Mouse (Mus musculus): ENCODE data around the gene Prpf19. TPM values are rescaled to one million over a fixed set of nuclear protein-coding genes. Genes with fewer than 3 reads are reported as not detected.

Prpf19 gene
- total RNA-seq, 2 experiments from 2014 or later = 36.1 to 76.2 TPM

DNA sequence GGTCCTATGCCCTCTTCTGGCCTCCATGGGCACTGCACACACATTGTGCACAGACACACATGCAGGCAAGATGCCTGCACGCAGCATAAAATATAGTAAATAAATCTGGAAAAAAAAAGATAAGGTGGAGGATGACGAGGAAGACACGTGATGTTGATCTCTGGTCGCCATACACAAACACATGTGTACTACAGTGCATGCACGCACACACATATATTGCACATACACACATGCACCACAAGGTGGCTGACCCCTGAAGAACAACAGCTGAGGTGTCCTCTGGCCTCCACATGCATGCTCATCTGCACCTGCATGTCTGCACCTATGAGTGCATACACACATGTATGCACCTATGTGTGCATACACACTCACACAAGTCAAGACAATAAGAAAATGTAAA lies 41.0 kb downstream of the Prpf19 start:
- ATAC-seq (ENCODE audit: poor library complexity, severe bottlenecking) = no peak

DNA sequence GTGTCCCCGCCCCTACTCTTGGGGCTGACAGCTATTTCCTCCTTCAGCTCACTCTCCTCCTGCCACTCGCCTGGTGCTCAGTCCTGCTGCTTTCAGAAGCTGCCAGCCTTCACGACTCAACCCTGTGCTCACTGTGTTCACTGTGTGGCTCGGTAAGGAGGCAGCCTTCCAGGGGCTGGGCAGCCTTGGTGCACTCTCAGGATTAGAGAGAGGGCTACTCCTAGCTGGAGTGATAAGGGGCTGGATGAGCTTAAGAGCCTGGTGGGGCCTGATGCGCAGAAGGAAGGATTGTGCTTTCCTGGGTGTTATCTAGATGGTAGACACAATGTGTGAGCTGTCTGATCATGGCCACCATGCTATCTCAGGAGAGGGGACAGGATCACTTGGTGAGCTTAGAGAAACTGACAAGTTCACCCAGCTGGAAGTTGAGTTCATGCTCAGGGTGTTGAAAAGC lies 42.1 kb downstream of the Prpf19 start, which contains the start of gene Ptgdr2:
TSS of gene Ptgdr2 (plus strand) at position 51 of the 454 bp plus-strand sequence.
- no peak for ATAC-seq (ENCODE audit: poor library complexity, severe bottlenecking)

DNA sequence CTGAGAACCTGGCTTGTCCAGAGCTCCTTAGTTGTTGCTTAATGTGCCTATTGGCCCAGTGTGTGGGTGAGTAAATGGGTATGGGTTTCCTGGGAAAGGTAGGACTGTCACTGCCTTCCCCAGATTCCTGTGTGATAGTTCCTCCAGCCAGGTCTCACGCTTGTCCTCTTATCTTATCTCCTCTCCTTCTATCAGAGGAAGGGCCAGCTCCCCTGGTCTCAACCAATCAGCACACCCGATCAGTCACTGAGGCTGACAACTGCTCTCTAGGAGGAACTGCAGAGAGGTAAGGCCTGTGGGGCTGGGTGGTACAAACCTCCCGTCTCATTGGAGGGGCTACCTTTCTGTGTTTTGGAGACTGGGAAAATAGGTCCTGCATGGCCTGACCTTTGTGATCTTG lies 43.7 kb downstream of the Prpf19 start:
- peak; percentile 48 for ATAC-seq (ENCODE audit: poor library complexity, severe bottlenecking)

DNA sequence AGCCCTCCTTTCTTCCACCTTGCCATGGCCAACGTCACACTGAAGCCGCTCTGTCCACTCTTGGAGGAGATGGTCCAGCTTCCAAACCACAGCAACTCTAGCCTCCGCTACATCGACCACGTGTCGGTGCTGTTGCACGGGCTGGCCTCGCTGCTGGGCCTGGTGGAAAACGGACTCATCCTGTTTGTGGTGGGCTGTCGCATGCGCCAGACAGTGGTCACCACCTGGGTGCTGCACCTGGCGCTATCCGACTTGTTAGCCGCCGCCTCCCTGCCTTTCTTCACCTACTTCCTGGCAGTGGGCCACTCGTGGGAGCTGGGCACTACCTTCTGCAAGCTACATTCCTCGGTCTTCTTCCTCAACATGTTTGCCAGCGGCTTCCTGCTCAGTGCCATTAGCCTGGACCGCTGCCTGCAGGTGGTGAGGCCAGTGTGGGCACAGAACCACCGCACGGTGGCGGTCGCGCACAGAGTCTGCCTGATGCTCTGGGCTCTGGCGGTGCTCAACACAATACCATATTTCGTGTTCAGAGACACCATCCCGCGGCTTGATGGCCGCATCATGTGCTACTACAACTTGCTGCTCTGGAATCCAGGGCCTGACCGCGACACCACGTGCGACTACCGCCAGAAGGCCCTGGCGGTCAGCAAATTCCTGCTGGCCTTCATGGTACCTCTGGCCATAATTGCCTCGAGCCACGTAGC lies 45.2 kb downstream of the Prpf19 start:
- peak; percentile 74 for ATAC-seq (ENCODE audit: poor library complexity, severe bottlenecking)

GRCm38 (mm10) chr19:10940801-10941457 lies 45.9 kb downstream of the Prpf19 start:
- no peak for ATAC-seq (ENCODE audit: poor library complexity, severe bottlenecking)

DNA sequence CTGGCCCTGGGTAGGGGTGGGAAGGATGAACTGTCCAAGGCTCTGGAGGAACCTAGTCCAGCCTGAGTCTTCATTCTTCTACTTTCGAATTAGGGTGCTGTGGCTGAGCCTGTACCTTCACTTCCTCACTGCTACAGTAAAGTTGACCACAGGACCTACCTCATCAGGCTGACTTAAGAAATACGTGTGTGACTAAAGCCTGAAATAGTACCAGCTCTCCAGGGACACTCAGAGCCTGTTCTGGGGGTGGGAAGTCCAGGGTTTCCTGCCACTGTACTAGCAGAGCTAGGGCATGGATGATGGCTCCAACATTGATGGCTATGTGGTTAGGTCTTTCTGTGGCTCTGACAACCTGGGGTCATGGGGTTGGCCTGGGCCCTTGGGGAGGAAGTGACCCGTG lies 48.9 kb downstream of the Prpf19 start:
- peak; percentile 70 for ATAC-seq (ENCODE audit: poor library complexity, severe bottlenecking)

- no peak for ATAC-seq (ENCODE audit: poor library complexity, severe bottlenecking)
Measured at GRCm38 (mm10) chr19:10946506-10946905, 51.5 kb downstream of the Prpf19 start.

GRCm38 (mm10) chr19:10947219-10947618 lies 52.2 kb downstream of the Prpf19 start:
- ATAC-seq (ENCODE audit: poor library complexity, severe bottlenecking) = peak; percentile 51

- ATAC-seq (ENCODE audit: poor library complexity, severe bottlenecking) = no peak
Measured at GRCm38 (mm10) chr19:10948416-10948815, 53.4 kb downstream of the Prpf19 start.

DNA sequence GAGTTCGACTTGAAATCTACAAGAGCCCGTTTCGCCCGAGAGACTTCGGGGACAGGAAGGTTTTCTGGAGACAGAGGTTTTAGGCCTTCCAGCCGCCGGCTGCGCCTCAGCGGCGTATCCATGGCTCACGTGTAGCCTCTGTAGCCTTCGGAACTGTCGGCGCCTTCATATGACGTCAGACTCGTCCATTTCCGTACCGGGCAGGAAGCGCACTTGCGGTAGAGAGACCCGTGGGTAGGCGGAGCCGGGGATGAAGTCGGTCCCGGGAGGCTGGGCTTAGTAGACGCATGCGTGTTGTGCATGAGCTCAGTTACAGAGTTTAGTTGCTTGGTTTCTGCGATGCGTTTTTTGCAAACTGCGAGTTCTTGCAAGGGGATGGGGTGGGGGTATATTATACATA lies 54.1 kb downstream of the Prpf19 start, which contains the start of gene Ccdc86:
TSS of gene Ccdc86 (minus strand) at position 155 of the 400 bp plus-strand sequence.
- peak; percentile 92 for ATAC-seq (ENCODE audit: poor library complexity, severe bottlenecking)

DNA sequence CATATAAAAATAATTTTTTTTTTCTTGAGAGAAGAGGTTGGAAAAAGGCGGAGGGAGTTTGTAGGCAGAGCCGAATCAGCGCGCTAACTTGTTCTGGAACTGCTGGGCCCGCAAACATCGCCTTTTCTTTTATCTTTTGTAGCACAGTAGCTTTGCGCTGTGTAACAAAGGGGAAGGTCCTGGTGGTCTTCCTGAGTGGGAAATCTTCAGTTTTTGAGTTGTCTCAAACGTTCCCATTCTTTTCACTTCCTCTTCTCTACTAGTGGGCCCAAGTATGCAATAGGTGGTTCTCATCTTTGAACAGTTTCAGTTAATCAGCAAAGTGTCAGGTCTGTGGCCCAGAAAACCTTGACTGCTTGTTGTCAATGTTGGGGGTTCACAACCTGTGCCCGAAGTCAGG lies 54.5 kb downstream of the Prpf19 start:
- ATAC-seq (ENCODE audit: poor library complexity, severe bottlenecking) = no peak

GRCm38 (mm10) chr19:10952021-10952939 lies 57.2 kb downstream of the Prpf19 start:
- no peak for ATAC-seq (ENCODE audit: poor library complexity, severe bottlenecking)

Other genes starting within 250 kb of the Prpf19 start
- not detected in 2 replicates for gene Pga5, start 217.2 kb upstream of the Prpf19 start, total RNA-seq (2015)
- gene Pga5, start 217.2 kb upstream of the Prpf19 start, total RNA-seq (2017) = 0.20 TPM in 1 of 2 replicates, not detected in the other
- 21.9 and 22.5 TPM in 2 replicates for gene Vps37c, start 206.5 kb upstream of the Prpf19 start, total RNA-seq (2015)
- gene Vps37c, start 206.5 kb upstream of the Prpf19 start, total RNA-seq (2017) = 15.2 and 17.8 TPM in 2 replicates
- 0.78 and 1.5 TPM in 2 replicates for gene Cd5, start 156.2 kb upstream of the Prpf19 start, total RNA-seq (2015)
- 0.57 and 0.59 TPM in 2 replicates for gene Cd5, start 156.2 kb upstream of the Prpf19 start, total RNA-seq (2017)
- gene Cd6, start 65.2 kb upstream of the Prpf19 start, total RNA-seq (2015) = 1.0 TPM in 1 of 2 replicates, not detected in the other
- gene Cd6, start 65.2 kb upstream of the Prpf19 start, total RNA-seq (2017) = 0.26 and 0.37 TPM in 2 replicates
- gene Slc15a3, start 55.5 kb upstream of the Prpf19 start, total RNA-seq (2015) = 31.4 and 31.6 TPM in 2 replicates
- 18.0 and 20.2 TPM in 2 replicates for gene Slc15a3, start 55.5 kb upstream of the Prpf19 start, total RNA-seq (2017)
- 0.11 and 0.21 TPM in 2 replicates for gene Tmem132a, start 25.3 kb upstream of the Prpf19 start, total RNA-seq (2015)
- 0.33 and 0.70 TPM in 2 replicates for gene Tmem132a, start 25.3 kb upstream of the Prpf19 start, total RNA-seq (2017)
- 76.9 and 81.2 TPM in 2 replicates for gene Tmem109, start 13.2 kb upstream of the Prpf19 start, total RNA-seq (2015)
- gene Tmem109, start 13.2 kb upstream of the Prpf19 start, total RNA-seq (2017) = 74.7 and 80.9 TPM in 2 replicates
- not detected in 2 replicates for gene Zp1, start 25.4 kb downstream of the Prpf19 start, total RNA-seq (2015)
- not detected in 2 replicates for gene Zp1, start 25.4 kb downstream of the Prpf19 start, total RNA-seq (2017)
- gene Ptgdr2, start 41.9 kb downstream of the Prpf19 start, total RNA-seq (2015) = 0.21 TPM in 1 of 2 replicates, not detected in the other
- gene Ptgdr2, start 41.9 kb downstream of the Prpf19 start, total RNA-seq (2017) = 0.07 and 0.20 TPM in 2 replicates
- 11.1 and 11.3 TPM in 2 replicates for gene Ccdc86, start 54.0 kb downstream of the Prpf19 start, total RNA-seq (2015)
- gene Ccdc86, start 54.0 kb downstream of the Prpf19 start, total RNA-seq (2017) = 10.8 and 16.7 TPM in 2 replicates
- gene Ms4a10, start 79.4 kb downstream of the Prpf19 start, total RNA-seq (2015) = not detected in 2 replicates
- not detected in 2 replicates for gene Ms4a10, start 79.4 kb downstream of the Prpf19 start, total RNA-seq (2017)
- gene Ms4a15, start 98.0 kb downstream of the Prpf19 start, total RNA-seq (2015) = not detected in 2 replicates
- gene Ms4a15, start 98.0 kb downstream of the Prpf19 start, total RNA-seq (2017) = not detected in 2 replicates
- gene Ms4a18, start 122.8 kb downstream of the Prpf19 start, total RNA-seq (2015) = not detected in 2 replicates
- not detected in 2 replicates for gene Ms4a18, start 122.8 kb downstream of the Prpf19 start, total RNA-seq (2017)
- gene Ms4a8a, start 185.9 kb downstream of the Prpf19 start, total RNA-seq (2015) = 81.1 and 96.0 TPM in 2 replicates
- 52.4 and 55.6 TPM in 2 replicates for gene Ms4a8a, start 185.9 kb downstream of the Prpf19 start, total RNA-seq (2017)
- gene 1700017D01Rik, start 235.6 kb downstream of the Prpf19 start, total RNA-seq (2015) = not detected in 2 replicates
- not detected in 2 replicates for gene 1700017D01Rik, start 235.6 kb downstream of the Prpf19 start, total RNA-seq (2017)

Data from megakaryocyte, adult 5-6 weeks (primary cell).